Mouse (Mus musculus) brain, embryonic 18.5 days (tissue): ENCODE measurements around the gene Fcna.

Experiments used
- DNase-seq: peaks from one replicate; pipeline ENCODE4 v3.0.0-alpha.2; 2012; ENCODE audit warnings: low read depth, low spot score

Fcna gene

DNA sequence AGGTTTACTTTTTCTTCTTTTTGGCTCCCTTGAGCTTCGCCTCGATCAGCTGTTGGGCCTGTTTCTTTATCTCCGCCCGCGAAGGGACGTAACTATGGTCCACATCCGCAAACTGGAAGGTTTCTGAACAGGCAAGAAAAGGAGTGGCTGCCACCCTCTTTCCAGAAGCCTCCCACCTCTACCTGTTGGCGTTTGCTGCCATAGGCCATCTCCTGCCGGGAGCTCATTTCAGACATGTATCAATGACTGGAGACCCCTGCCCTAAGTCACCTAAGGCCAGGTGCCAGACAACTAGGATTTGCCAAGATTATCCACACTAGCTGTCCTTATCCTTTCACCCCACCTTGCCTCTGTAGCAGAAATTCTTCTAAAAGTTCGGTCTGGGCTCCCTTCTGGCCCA is 19.2 kb downstream of the Fcna start:
- DNase-seq, result no peak

DNA sequence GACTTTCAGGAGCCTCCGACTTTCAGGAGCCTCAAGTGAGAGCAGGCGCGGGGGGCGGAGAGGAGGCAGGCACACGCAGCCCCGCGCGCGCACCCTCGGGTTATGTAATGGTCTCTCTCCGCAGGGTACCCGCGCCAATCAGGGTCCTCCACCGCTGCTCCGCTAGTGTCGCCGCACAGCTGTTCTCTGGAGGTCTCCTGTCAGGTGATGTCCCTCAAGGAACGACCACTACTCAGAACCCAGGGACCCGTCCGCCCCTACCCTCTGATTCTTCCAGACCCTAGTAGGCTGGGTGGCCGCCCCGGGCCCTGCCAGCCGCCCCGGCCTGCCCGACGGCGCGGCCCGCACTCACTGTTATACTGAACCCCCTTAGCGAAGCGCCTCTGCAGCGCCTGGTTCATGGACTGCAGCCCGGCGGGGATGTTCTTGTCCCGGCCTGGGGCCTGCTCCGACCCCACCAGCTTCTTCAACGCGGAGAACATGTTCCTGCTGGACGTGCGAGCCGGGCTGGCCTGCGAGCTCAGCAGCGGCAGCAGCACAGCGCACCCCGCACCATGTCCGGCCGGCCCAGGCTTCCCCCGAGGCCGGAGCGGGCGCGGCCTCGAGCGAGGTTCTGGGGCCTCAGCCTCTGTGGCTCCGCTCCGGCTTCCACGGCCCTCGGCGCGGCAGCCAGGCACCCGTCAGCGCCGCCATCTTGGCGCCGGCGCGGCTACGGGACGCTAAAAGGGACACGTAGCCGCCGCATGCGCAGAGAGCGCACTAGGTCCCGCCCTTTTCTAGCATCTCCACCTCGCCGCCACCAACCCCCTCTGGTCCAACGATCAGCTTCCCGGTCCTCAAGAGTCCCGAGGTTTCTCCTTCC is 19.8 kb downstream of the Fcna start, which contains the start of gene Rabl6:
Gene Rabl6 (minus strand): TSS at position 761 of the 862 bp plus-strand sequence.
- peak; percentile 80 for DNase-seq

DNA sequence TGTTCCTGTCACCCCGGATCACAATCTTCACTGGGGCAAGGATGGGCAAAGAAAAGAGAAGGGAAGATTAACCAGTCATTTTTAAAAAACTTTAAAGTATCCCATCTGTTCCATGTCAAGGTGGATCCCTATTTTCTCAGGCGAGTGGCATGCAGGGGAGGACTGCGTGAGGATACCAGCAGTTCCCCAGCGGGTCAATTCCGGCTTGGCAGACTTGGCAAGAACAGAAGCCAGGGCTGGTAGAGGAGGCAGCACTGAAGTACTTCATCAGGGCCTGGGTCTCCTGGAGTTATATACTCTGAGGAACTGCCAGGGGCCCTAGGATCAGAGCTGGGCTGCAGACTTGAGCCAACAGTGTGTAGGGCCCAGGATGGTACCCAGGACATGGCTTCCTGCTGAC is 25.3 kb downstream of the Fcna start:
- no peak for DNase-seq

DNA sequence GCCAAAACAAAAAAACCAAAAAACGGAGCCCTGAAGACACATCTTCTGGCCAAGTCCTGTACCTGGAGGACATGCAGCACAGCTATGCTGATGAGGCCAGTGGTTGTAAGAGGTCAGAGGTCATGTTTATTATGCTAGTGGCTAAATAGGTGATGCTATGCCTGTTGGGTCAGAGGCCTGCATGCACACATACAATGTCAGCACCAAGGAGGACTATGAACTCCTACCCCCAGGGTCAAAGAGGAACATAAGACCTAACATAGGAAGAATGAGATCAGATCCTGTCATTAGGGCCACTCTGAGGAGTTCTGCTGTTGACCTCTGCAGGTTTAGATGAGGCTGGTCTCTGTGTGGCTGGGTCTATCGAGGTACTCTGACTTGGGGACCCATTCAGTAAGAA is 27.8 kb downstream of the Fcna start:
- no peak for DNase-seq

DNA sequence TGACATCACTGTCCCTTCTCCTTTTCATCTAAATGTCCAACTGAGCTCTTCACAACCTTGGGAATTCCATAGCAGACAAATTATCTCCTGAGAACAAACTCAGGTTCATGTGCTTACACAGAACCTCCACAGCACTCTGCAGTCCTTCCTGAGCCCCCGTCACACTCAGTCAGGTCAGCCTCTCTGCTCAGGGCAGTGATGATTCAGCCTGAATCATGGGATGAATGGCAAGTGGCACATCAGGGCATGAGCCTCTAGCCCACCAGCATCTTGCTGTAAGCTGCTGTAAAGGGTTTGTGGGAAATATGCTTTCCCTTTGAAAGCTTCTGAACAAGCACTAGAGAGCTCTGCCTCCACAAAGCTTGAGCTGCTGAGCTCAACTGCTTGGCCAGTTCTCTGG is 29.1 kb downstream of the Fcna start:
- DNase-seq, result no peak

DNA sequence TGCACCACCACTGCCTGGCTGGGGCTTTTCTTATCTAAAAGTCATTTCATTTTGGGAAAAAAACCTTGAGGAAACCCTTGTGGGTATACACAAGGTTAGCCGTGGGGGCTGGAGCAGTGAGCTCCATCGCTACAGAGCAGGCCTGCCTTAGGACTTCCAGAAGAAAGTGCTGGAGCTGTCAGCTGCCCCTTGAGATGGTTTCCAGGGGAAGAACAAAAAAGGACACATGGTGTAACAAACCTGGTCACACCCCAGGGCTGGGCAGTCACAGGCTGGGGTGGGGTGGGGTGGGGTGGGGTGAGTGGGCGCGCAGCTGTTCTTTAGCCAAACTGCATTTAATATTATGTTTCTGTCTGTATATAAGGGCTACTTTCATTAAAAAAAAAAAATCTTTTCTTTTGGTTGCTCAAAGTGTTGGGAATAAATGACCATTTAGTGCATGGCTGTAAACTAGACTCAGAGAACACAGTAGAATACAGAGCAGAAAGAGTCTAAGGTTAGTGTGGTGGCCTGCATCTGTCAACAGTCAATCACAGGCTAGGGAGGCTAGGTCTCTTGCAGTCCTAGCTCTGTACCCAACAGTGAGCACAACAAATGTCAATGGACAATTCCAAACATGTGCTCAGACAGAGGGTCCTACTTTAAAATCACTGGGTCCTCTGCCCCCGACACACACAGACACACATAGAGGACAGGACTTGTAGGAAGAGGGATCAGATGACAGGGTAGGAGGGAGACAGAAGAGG is 30.9 kb downstream of the Fcna start:
- DNase-seq, result no peak

DNA sequence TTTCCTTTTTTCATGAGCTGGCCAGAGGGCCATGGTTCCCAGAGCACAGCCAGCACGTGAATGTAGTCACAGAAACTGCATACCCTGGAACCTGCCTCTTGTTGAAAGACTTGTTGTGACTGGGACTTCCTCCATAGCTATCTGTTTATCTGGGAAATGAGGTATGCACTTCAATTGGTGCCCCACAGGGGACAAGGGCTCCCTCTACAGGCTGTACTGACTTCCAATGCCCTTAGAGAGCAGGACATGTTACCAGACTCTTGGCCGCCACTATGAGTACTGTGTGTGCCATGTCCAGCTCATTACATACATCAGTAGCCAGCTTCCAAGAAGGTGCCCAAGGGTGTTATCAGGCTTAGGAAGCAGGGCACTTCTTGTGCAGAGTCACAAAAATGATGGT is 36.0 kb downstream of the Fcna start:
- no peak for DNase-seq

DNA sequence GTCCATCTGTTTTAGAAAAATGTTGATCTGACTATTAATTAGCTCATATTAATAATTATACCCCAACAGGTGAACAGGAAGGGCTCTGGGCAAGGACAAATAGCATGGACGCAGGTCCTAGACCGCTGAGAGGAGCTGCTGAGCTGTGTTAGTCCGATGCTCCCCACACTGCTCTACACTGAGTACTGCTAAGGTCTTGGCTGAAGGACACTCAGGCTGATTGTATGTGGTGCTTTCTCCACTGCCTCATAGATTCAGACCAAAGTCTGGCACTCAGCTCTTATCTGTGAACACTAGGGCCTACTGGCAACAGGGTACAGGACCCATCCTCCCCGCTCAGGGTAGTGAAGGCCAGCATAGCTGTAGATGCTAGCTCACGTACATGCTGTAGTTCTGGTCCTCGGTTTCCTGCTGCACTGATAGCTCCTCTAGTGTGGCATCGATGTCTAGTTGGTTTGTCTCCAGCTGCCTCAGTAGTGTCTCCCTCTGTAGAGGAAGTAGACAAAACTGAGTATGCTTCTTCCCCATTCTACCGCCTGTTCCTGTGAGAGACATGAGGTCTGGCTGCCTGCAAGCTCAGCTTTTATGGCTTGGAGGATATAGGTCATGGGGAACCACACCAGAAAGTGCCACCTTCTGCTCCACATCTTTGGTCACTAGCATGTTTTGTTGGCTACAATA is 39.5 kb downstream of the Fcna start:
- no peak for DNase-seq

DNA sequence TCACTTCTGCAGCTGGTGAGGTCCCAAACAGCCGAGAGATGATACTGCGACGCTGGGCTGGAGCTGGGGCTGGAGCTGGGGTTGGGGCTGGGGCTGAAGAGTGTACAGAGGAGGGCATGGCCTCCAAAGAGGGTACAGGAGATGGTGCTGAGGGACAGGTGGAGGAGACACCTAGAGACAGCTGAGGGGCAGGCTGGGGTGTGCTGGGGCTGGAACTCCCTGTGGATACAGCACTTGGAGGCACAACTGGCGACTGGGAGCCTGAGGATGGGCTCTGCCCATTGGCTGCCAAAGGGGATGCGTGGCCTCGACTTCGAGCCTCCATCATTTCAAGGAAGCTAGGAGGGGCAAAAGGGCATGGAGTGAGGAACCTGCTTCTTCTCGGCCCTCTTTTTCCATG is 40.5 kb downstream of the Fcna start:
- DNase-seq, result no peak

DNA sequence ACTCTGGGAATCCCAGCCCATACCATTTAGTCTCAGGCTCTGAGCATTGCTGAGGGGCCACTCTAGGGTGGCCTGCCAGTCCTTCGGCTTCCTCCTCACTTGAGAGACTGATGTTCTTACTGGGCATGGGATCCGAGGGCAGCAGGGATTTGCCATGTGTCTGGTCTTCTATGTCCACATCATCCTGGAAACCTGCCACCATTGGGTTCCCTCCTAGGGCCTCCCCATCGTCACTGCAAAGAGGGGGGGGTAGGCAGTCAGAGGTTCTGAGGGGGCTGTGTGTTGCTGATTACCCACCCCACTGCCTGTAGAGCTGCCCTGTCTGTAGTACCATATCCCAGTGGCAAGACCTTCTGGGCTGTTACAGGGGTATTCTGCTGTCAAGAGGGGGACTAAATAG is 42.2 kb downstream of the Fcna start:
- no peak for DNase-seq

DNA sequence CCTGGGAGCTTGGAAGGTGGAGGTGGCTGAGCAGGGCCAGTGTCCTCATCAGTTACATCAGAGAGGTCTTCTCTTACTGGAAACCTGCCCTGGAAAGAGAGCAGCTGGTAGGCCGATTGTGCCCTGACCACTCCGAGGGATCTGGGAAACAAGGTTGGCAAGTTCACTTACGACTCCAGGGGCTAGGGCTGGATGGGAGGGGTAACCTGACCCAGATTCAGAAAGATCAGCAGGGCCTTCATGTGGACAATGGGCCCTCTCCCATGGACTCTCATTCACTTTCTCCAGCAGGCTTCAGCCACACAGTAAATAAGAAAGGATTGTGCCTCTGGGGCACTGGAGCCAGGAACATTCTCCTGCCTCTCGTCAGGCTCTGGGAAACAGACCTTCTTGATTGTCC is 43.0 kb downstream of the Fcna start:
- DNase-seq, result no peak

DNA sequence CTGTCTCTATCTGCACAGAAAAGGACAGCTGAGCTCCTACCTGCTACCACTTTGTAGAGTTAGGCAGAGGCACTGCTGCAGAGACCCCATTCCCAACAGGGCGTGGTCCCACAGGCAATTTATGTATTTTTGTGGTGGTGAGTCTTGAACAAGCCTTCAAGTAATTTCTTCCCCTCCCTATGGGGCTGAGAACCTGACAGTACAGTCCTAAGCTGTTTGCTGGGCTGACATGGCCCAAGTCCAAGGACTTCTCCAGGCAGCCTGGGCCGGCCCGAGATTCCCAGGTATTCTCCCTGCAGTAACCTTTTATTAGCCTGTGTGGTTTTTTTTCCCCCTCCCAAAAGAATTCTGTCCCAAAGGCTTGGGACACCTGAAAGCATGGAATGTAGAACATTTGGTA is 43.7 kb downstream of the Fcna start:
- DNase-seq, result no peak

DNA sequence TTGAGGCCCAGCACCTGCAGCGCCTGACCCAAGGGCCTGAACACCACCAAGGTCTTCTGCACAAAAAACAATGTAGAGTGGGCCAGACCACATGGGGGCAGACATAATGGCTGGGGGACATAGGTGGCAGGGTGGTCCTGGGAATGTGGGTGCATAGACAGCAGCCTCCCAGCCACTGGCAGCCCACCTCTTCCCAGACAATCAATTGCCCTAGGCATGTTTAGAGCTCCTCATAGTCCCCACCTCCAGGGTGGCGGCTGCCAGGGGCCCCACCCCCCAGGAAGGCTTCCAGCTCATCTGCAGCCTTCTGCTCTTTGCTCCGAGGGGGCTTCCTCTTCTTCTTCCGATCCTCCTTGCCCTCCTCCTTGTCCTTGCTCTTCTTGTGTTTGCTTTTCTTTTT is 44.3 kb downstream of the Fcna start:
- DNase-seq, result no peak

DNA sequence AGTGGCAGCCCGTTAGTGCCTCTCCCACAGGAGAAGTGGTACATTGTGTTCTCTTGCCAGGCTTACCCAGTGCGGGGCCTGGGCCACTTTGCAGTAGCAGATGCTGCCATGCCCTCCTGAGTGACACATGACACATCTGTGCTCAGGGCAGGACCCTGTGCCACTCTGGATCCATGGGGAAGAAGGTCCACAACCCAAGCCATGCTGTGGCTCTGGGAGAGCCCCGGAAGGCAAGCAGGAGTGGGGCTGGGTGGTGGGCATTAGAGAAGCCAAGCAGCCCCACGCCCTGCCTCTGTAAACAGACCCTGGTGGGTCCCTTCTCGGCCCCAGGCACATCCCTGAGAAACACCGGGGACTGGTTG is 44.7 kb downstream of the Fcna start:
- no peak for DNase-seq

DNA sequence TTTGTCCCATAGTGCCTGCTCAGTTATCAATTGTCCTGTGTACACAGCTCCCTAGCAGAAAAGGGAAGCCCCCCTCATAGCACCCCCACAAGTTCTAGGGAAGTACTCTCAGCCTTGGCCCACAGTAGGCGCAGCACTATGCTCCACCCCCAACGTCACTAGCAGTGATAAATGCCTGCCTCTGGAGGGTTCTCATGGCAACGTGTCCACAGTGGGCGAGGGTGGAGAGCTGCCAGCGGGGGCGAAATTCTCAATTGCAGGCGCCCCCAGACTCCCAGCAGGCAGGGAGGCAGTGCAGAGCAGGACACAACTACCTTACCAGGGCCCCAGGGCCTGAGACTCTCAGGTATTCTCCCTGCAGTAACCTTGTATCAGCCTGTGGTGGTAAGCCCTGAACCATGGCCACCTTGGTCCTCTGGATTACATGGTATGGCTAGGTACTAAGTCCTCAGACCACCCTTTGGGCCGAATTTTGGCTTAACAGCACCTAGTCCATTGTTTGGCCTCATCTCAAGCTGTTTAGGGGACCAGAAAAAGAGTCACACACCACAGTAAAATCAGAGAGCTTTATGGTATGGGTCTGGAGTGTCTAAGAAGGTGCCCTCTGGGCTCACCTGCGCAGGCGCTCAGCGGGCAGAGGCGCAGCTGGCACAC is 45.2 kb downstream of the Fcna start:
- no peak for DNase-seq

DNA sequence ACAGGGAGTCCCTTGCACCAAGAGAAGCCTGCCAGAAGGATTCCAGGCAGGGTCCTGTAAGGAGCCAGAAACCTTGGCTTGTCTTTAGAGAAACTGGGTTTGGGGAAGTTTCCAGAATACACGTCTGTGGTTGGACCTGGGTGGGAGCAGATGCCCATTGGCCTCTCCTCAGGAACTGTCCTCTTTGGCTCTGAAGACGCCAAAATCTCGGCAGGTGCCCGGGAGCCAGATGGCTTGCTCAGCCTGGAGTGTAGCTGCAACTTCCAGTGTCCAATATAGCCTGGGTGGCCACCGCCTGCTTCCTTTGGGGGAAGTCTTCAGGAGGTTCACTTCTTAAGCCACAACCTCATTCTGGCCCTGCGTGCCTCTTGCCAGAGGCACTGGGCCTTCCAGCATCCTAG is 45.9 kb downstream of the Fcna start:
- no peak for DNase-seq

DNA sequence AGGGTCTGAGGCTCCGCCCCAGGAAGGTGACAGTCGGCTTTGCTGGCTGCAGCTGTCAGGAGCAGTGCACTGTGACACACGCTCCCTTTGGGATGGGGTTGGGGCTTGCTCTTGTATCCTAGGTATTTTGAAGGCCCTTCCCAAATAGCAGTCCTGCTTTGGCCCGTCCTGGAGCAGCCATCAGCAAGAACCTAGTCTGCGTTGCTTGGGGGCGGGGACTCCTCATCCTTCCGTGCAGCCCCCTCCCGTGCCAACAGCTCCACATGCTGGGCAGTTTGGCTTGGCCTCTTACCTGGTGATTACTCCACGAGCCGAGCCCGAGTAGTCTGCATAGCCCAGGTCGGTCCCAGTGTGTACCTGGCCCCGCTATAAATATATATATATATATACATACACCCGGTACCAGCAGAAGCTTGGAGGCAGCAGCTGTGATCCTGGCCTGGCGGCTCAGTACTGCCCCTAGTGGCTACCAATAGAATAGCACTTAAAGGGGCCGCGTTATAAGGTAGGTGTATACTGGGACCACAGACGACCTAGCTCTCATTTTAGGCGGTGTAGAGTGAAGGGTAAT is 46.5 kb downstream of the Fcna start, which contains the start of gene Ajm1:
Gene Ajm1 (minus strand): TSS at position 464 of the 571 bp plus-strand sequence.
- DNase-seq, result no peak

DNA sequence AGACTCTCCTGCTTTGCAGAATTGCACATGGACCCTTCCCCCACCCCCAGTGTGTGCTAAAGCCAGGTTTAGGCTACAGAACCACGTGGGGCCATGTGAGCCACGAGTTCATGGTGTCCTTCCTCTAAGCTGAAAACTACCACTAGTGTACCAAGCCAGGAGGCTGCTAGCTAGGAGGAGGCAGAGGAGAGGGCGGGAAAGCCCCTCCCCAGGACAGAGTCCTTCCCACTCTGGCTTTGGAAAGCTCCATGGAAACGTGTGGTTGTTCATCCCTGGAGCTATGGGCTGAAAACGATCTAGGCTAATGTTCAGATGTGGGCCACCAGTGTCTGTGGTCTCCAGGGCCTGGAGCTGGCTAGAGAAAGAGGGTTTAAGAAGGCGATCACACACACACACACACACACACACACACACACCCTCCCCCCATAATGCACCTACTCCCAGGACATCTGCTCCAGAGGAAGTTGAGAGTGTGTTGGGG is 47.2 kb downstream of the Fcna start:
- DNase-seq, result no peak

DNA sequence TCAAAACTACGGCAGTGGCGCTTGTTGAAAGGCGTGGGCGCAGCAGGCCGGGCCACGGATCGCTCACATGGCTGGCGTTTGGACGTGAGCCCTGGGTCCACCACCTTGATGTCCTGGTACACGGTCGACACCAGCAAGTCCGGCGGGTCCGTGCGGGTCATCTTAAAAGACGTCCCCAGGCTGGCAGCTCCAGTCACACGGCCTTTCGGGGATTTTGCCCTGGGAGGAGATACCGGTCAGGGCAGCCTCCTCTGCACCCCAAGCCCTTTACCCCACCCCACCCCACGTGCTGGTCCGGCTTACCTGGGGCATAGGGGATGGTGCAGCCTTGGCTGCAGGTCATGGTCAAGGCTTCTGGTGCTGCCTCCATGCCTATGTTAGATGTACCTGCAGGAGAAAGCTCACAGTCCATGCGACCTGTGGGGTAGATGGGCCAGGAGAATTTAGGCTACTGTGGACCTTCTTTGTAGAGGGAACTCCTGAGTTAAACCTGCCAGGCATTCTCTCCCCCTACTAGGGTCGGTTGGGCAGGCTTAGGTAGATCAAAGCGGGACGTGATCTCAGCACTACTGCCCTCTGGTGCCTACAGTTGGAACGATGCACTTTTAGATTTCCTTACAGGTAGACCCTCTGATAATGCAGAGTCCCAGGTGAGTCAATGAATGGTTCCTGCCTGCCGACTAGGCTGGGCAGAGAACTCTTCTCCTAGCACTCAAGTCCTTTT is 47.9 kb downstream of the Fcna start:
- DNase-seq, result no peak

DNA sequence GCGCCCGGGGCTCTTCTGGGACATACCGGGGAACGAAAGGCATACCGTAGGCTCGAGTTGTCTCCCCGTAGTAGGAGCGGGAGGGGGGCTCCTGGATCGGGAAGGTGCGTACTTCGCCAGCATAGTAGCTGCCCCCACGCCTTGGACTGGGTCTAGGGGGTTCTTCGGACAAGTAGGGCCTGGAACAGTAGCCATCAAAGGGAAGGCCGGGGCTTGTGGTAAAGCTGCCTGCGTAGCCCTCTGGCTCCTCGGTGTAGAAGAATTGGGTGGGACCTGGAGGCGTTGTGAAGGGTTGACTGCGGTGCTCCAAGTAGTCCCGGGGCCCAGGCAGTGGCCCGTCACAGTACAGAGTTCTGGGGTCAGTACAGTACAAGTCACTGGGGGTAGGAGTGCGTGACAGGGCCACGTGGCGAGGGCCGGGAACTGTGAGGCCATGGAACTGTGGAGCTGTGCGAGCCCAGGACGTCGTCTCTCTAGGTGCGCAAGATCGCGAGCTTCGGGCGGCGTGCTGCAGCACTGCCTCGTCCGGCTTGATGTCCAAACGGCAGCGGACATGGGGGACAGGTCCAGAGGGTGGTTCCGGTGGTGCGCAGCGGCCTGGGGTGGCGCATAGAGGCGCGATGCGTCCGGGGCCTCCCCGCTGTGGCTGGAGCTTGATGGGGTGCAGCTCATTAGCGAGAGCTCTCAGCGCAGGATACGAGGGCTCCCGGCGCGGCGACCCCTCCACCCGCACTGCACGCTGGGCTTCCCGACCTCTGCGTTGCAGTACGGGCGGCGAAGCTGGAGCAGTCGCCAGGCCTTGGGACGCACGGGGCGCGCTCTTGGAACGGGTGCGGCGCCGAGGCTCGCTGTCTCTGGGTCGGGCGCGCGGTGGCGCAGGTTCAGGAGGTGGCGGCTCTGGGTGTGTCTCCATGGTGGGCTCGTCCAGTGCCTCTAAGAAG is 48.8 kb downstream of the Fcna start:
- no peak for DNase-seq
